Mouse (Mus musculus): ENCODE data around the gene Wwox.

The Wwox gene

DNA sequence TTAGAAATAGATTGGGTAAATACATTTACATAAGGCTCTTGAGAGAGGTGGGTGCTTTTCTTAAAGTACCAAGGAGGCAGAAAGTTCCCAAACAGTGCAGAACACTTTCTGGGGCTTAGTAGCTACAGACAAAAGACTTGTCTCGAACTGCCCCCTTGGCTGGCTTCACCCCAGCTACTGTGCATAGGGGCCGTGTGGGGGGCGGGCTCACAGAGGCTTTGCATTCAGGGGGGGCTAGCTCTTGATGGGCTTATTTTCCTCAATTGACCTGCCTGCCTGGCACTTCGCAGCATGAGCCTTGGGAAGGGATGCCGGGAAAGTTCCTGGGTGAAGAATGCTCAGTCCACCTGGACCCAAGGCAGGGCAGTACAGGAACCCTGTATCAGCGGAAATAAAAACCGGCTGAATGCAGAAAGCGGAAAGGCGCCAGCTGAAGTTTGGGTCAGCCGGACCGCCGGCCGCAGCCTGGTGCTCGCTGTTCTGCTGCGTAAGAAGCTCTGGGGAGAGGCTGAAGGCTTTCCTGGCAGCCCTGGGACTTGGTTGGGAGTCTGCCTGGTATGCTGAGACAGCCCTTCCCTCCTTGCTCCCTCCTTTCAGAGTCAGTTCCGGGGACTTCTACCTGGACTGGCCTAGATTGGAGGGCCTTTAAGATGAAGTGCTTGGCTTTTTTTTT lies 918.3 kb downstream of the Wwox start:
- no peak for DNase-seq (ENCODE audit: low spot score)

DNA sequence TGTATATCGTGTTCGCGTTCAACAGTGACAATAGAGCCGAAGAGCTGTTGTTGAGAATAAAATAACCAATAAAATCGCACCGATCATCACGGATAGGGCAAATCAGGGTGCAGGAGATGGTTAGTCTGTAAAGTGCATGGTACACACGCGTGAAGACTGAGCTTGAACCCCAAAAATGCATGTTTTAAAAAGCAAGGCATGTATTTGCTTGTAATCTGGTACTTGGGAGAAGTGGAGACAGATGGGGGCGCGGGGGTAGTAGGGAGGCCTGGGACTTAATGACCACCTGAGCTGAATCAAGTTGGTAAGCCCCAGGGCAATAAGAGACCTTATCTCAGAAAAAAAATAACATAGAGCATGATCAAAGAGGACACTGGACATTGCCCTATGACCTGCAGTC lies 919.0 kb downstream of the Wwox start:
- no peak for DNase-seq (ENCODE audit: low spot score)

DNA sequence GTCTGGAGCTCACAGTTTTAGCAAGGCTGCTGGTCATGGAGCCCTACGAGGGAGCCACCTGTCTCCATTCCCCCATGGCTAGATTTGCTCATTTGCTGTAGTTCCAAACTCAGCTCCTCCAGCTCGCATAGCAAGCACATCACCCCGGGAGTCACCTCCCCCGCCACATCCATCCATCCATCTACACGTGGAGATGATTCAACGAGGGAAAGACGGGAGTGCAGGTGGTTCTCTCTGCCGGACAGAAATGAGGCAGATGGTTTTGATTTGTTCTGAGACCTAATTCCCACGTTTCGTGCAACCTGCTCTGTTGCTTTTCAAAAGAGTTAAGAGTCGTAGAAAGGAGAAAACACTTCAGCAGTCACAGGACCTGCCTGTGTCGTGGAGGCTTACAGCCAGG lies 920.2 kb downstream of the Wwox start:
- no peak for DNase-seq (ENCODE audit: low spot score)

DNA sequence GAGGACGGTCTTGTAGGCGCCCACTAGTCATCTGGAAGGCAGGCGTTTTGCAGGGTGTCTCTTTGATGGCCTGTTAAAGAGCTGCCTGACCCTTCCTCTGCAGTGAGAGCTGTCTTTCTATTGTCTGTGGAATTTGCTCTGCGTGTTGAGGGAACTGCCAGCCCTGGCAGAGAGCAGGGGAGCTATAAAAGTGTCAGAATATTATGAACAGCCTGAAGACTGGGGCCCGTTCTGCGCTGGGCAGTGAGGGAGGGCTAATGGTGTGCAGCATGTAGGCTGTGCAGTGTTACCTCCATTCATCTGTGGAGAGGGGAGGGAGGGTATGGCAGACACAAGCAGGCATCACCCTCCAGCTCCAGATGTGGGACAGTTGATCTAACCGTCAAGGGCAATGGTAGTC lies 923.1 kb downstream of the Wwox start:
- no peak for DNase-seq (ENCODE audit: low spot score)

DNA sequence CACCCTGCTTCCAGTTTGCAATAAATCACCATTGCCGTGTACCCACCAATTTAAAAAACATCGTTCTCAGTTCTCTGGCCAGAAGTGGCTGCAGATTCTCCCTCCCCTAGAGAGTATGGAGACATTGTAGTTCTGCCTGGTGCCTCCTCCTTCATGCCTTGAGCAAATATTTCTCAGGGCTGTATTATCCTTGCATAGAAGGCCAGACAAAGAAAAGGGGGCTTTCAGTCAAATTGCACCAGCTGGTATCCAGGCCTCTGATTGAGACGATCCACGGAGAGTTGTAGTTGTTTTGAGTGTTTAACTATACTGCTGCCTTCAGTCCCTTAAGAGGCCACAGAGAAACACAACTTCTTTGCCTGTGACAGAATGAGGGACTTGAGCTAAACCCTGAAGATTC lies 935.5 kb downstream of the Wwox start:
- DNase-seq (ENCODE audit: low spot score), result no peak

DNA sequence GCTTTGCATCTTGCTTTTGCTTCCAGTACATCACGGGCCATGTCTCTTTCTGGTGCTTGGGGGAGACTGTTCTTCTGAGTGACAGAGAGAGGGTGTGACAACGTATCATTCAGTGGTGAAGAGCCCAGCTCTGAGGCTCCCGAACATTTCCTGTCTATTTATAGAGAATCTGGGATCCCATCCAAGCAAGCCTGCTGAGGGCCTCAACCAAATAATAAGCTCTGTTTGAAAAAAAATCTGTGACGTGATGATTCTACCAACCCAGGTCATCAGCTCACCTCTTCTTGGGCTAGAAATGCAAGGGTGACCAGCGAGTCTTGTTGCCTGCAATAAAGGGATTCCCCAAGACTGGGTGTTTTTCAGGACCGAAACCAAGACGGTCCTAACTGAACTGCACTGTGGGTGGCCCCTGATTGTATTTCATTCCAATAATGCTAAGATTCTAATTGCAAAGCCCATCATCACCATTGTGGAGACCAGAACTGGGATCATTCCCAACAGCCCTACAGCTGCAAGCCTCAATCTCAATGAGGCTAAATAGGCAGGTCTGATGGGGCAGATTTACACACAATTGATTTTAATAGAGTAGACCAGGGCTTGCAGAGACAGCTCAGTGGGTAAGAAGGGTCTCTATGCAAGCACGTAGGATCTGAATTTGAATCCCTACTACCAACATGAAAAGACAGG lies 936.0 kb downstream of the Wwox start:
- no peak for DNase-seq (ENCODE audit: low spot score)

DNA sequence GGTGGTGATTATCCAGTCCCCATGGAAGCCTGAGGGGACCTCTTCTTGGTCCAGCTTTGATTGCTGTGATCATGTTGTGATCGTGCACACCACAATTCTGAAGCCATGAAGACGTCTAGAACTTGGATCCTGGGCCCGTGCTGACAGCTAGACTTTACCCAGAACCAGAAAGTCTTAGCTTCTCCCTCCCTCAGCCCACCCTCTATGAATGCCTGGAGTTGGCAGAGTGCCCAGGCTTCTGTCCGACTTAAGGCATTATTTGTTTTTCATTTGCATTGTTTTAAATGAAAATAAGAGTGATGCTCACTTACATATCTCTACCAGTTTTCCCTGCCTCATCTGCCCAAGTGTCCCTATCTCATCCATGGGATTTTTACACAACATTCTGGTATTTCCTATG lies 937.9 kb downstream of the Wwox start:
- no peak for DNase-seq (ENCODE audit: low spot score)

DNA sequence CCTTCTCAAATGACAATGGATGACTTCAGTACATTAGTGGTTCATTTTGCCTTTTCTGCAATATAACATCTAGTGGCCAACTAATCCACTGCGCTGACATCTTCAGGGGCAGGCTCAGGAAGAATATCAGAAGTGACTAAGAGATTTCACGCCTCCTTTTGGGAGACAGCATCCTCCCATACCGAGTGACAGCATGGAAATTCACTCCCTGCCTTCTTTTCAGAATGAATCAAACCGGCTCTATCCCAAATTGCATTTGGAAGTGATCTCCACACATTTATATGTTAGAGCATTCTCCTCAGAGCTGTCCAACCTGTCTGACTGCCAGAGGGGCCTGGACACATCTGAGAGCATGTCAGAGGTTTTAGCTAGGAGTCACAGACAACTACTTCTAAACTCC lies 940.6 kb downstream of the Wwox start:
- DNase-seq (ENCODE audit: low spot score), result no peak

DNA sequence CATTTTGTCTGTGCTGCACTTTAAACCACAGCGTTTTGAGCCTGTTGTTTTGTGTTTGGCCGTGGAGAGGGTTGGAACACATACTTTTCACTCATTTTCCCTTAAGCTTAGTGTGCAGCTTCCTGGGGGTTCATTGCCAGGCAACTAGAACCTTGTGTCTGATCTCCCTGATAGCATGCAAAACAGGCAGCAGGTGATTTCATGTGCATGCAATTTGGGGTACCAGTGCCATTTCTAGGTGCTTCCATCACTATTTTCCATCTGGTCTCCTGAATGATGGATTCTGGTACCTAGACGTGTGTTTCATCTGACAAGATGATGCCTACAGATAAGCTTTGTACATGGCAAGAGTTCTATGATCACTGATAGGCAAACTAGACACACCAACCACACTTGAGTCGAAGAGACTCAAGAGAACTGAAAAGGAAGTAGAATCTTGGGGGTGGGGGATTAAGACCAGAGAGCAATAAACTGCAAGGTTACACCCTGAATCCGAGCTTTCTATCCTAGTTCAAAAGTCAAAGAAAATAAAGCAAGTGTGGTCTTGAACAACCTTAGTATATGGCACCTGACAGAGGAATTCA lies 951.6 kb downstream of the Wwox start:
- no peak for DNase-seq (ENCODE audit: low spot score)

DNA sequence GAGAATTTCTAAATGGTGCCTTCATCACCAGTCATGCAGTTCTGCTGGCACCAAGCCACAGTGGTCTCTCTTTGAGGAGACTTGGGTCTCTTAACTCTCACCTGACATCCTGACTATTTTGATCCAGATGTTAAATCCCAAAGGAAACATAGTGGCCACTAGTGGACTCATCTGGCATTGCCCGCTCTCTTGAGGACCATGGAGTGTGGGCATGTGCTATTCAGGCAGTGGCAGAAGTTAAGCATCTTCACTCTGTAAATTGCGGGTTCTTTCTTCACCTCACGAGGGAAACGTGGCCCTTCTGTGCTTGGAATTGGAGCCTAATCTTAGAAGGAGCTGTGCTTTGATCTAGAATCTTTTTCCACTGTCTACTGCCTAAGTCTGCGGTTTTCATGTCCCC lies 956.4 kb downstream of the Wwox start:
- no peak for DNase-seq (ENCODE audit: low spot score)

DNA sequence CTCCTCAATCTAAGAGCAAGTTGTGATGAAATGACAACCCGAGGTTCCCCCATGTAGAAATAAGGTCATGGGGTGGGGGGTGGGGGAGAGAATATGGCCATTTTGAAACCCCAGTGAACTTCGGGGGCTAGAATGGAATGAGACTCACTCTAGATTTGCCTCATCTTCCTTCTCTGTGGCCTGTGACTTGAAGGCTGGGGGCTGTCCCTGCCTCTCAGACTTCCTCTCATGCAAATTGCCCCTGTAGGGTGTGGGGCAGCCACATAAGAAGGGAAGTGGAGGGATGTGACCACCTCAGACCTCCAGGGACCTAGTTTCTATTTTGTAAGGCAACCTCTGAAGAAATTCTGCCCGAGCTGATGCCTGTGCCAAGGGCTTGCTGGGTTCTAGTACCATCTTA lies 958.5 kb downstream of the Wwox start:
- no peak for DNase-seq (ENCODE audit: low spot score)

DNA sequence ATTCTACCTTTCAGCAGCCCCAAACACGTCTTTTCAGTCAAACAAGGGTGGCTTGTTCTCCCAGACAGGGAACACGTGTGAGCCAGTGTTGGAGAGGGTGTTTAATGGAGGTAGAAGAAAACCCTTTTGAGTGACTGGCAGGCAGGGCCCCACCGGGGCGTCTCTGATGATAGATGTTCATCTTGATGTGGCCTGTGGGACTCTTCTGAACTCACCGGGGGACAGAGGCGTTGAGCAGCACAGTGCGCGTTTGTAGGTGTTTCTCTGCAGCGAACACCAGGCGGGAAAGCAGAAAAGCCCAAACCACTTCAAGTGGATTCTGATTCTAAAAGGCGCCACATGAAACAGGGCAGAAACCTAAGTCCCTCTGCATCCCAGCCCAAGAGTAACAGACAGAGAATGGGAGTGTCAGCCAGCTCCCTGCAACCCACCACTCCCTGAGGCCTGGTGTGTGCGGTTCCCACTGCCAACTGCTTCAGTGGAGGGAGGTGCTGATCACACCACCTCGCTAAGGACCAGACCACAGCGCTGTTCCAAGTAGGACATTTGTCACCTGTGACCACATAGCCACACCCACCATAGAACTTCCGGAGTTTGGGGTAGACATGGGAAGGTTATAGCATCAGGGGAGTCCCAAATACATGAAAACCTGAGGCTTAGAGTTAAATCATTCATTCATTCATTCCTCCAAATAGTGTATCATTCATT lies 960.7 kb downstream of the Wwox start:
- no peak for DNase-seq (ENCODE audit: low spot score)
